ENCODE assay signal across 8 mouse cellular contexts in genomic region chr4:130947094-130947647, GRCm38 (mm10). TPM values are rescaled to one million over a fixed set of nuclear protein-coding genes. Genes with fewer than 3 reads are reported as not detected.
A peak's percentile ranks its signal among the peaks of the same experiment; 100 is the strongest.
DNase-seq lines count a peak whose midpoint lies in the region; ATAC-seq and TF ChIP-seq lines count a peak whose summit lies in the region.

No protein-coding gene starts in this region.

- no peak for TF ChIP-seq POLR2A in lung, adult 2 months (IDR thresholded peaks at IDR 0.05; ENCODE audit: borderline replicate concordance, extremely low read depth, low read depth, low read length)

- intact Hi-C loops in gastrocnemius, postnatal 36 days (cut with DNase I), result loop anchor here (2.0 kb wide), 2 partner anchors 50 to 156 kb away; no protein-coding TSS in a partner anchor

- no peaks in the 10 kb centered on the region for H3K4me1 ChIP-seq in lung, adult 2 months (ENCODE audit: control insufficient read depth, insufficient read depth, low read length)

- TF ChIP-seq CTCF in lung, adult 2 months (IDR thresholded peaks at IDR 0.05; ENCODE audit: insufficient read depth, low read length), result peak; percentile 46

- peak; percentile 48 for ATAC-seq in common myeloid progenitor, adult 5-6 weeks (replicated peaks; ENCODE audit: low read depth, poor library complexity, severe bottlenecking)
- ATAC-seq in monocyte, adult 5-6 weeks (replicated peaks; ENCODE audit: insufficient number of reproducible peaks, low FRiP score, low TSS enrichment, poor library complexity, severe bottlenecking), result peak; percentile 56

- WGBS in lung, adult 2 months, result 25% methylated on average over 13 of the region's 13 CpGs

- DNase-seq in adrenal gland, postnatal 14 days, result peak; percentile 32
- DNase-seq in adrenal gland, postnatal 25 days, result no peak
- DNase-seq in lung, adult 2 months, result peak; percentile 15
- DNase-seq in lung, adult 18-20 months, result no peak
- DNase-seq in induced T-regulatory cell, adult 2 months (ENCODE audit: low read depth), result peak; percentile 74
- DNase-seq in gastrocnemius, postnatal 36 days, result no peak

- H3K4me3 ChIP-seq in lung, adult 2 months (replicated peaks; ENCODE audit: extremely low read depth, low read depth, low read length), result no peak overlapping the region

RNA-seq across cellular contexts. Expression of gene Matn1, which starts 3.0 kb away (rescaled TPM):
- total RNA-seq in adrenal gland, postnatal 14 days (2021), result not detected in 2 replicates
- total RNA-seq in adrenal gland, postnatal 25 days (2021), result not detected in 2 replicates
- polyA plus RNA-seq in lung, adult 2 months (2012; rRNA removed), result 0.14 TPM in 1 of 2 replicates, not detected in the other
- total RNA-seq in common myeloid progenitor, adult 5-6 weeks (2017), result not detected in 2 replicates
- 0.39 to 0.96 TPM in 2 of 3 replicates, not detected in the other for total RNA-seq in monocyte, adult 5-6 weeks (2017)
- not detected for total RNA-seq in gastrocnemius, postnatal 36 days (2021)

RNA-seq across cellular contexts. Expression of gene Laptm5, which starts 34.2 kb away (rescaled TPM):
- 15.2 and 52.4 TPM in 2 replicates for total RNA-seq in adrenal gland, postnatal 14 days (2021)
- 12.1 and 13.6 TPM in 2 replicates for total RNA-seq in adrenal gland, postnatal 25 days (2021)
- 258 and 317 TPM in 2 replicates for polyA plus RNA-seq in lung, adult 2 months (2012; rRNA removed)
- 106 and 110 TPM in 2 replicates for total RNA-seq in common myeloid progenitor, adult 5-6 weeks (2017)
- 420 to 631 TPM (median 540 TPM) in 3 replicates for total RNA-seq in monocyte, adult 5-6 weeks (2017)
- total RNA-seq in gastrocnemius, postnatal 36 days (2021), result 1 to 10 TPM; 4.4 to 7.9 TPM

Comparison
In these comparisons a context has a peak if more than half of its experiments do, and no peak if none do; other contexts are left out.
1. DNase-seq: peak in adrenal gland, postnatal 14 days (single experiment), lung, adult 2 months (single experiment) and induced T-regulatory cell, adult 2 months (single experiment); none in adrenal gland, postnatal 25 days (single experiment), lung, adult 18-20 months (0 of 2) and gastrocnemius, postnatal 36 days (0 of 2).